Mouse (Mus musculus) macrophage (primary cell): ENCODE data around the gene Ano10. TPM values are rescaled to one million over a fixed set of nuclear protein-coding genes. Genes with fewer than 3 reads are reported as not detected.

Source experiments
- H3K27ac ChIP-seq: fragments of 350-480 bp; formaldehyde crosslinking; 2 replicates; pipeline ENCODE4 v1.9.0; 2021
- H3K36me3 ChIP-seq: fragments of 350-480 bp; formaldehyde crosslinking; 2 replicates; pipeline ENCODE4 v1.9.0; 2021; ENCODE audit errors: inconsistent target
- H3K4me3 ChIP-seq: fragments of 350-480 bp; formaldehyde crosslinking; 2 replicates; pipeline ENCODE4 v1.9.0; 2021; ENCODE audit errors: inconsistent target
- H3K79me2 ChIP-seq: fragments of 350-480 bp; formaldehyde crosslinking; 2 replicates; pipeline ENCODE4 v1.9.0; 2021; ENCODE audit errors: inconsistent target
- WGBS: methylation state at CpG from one replicate; pipeline ENCODE4 v1.1.7; 2026; ENCODE audit warnings: inconsistent platforms; ENCODE audit not compliant: missing documents; 5-methylcytosine and 5-hydroxymethylcytosine counted together
- polyA plus RNA-seq: library from polyadenylated mRNA; stranded (reverse); fragments of 250-400 nt; gene quantifications from 3 replicates; pipeline ENCODE4 v1.2.4, GENCODE M21; 2018; ENCODE audit warnings: inconsistent platforms

Ano10 gene
- polyA plus RNA-seq, 1 experiment from 2014 or later, result 21.6 TPM

DNA sequence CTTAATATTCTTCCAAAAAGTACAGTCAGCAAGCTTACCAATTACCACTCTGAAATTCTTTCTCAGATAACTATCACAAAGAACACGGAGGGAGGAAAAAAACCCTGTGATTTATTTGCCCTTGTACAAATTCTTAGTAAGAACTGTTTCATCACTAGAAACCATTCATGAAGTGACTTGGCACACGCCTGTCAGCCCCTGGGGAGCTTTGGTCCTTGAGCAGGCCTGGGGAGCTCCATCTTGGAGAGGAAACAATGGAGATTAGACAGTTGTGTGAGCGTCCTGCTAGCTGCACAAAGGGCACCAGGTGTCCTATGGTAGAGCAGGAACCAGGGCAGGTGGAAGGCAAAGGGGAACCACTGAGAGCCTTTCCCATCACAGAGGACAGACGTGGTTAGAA, 48.8 kb downstream of the Ano10 start:
- no peaks in the 10 kb centered on the region for H3K79me2 ChIP-seq
- H3K27ac ChIP-seq, result no peak overlapping the region
- peaks cover 4% of the 10 kb centered on the region; the same call in 1 of the 2 replicates for H3K36me3 ChIP-seq
- WGBS, result 94% methylated on average over 4 of the region's 4 CpGs
- H3K4me3 ChIP-seq, result no peak overlapping the region

DNA sequence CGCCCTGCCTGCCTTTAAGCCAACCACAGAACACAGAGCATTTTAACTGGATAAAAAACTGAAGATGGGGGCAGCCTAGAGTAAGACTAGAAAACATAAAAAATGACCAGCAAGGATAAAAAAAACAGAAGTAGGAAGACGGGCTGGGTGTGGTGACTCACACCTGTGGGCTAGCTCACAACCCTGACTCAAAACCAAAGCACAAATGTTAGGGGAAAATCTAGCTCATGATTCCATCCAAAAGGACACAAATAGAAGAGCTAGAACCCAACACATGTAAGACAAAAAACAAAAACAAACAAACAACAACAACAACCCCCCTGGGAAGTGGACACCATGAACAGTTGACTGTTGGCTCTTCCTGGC, 49.4 kb downstream of the Ano10 start:
- WGBS, result 33% methylated on average over 2 of the region's 2 CpGs

DNA sequence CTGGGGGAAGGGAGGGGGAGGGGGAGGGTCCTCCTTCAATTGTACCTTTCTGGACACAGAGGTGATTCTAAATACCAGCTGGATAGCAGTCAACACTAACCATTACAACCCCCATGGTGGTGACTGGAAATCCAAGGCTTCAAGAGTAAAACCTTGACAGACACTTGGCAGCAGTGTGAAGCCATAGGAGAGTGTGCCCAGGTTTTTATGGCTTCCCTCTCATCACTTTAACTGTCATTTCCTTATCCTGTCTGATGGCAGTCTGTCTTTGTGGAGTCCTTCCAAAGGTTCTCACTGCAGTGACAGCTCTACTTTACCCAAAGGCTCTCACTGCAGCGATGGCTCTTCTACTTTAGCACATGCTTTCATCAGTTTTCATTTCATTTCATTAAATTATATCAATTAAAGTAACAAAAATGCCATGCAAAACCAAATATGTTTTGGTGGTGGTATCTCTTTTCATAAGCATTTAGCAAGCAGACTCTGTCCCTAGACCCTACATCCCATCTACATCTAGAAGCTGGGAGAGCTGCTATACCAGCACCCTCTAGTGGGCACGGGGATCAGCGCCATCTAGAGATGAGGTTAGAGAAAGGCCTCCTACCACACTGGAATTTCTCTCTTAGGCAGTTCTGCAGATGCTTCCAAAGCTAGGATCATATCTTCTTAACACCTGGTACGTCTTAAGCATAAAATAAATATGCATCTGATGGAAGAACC, 50.0 kb downstream of the Ano10 start:
- WGBS, result 44% methylated on average over 4 of the region's 4 CpGs
- H3K4me3 ChIP-seq, result no peak overlapping the region
- H3K27ac ChIP-seq, result no peak overlapping the region
- no peaks in the 10 kb centered on the region for H3K36me3 ChIP-seq
- no peaks in the 10 kb centered on the region for H3K79me2 ChIP-seq

More for the DNA sequence above, 49.4 kb downstream of the Ano10 start:
- Histone ChIP-seq H3K4me3 (no peak overlapping the region), H3K79me2 (no peaks in the 10 kb centered on the region), H3K27ac (no peak overlapping the region), H3K36me3 (no peaks in the 10 kb centered on the region; the same call in 1 of the 2 replicates)

DNA sequence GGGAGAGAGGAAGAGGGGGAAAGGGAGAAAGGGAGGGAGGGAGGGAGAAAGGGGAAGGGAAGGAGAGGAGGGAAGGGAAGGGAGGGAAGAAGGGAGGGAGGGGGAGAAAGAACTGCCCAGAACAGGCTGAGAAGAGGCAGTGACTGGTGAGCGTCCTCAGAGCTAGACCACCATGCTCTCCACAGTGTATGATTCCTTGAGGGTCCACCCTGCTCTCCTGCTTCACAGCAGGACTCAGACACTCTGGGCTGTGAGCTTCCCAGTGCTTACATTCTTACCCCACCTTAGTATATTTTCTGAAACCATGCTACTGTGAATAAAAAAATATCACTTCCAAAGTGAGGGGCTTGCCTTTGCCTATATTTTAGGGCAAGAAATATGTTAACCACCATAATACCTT, 50.9 kb downstream of the Ano10 start:
- Histone ChIP-seq H3K36me3 (no peaks in the 10 kb centered on the region), H3K27ac (no peak overlapping the region), H3K4me3 (no peak overlapping the region), H3K79me2 (no peaks in the 10 kb centered on the region)
- WGBS, result no CpG with 5 or more reads among the region's 1 CpGs

DNA sequence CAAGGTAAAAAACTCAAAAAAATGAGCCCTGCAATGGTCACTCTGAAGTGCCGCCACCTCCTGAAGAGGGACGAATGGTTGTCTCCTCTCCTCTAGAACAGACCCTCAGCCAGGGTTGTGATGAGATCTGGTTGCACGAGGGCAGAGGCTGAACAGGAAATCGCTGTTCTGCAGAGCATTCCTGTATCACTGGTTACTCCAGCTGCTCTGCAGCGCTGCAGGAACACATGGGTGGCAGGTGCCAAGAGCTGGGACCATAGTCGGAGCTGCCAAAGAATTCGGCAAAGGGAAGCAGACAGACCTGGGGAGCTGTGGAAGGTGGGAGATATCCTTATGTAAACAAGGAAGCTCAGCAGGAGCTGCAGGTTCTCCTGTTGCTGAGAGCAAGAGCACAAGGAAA, 51.4 kb downstream of the Ano10 start:
- Histone ChIP-seq H3K79me2 (no peaks in the 10 kb centered on the region), H3K36me3 (no peaks in the 10 kb centered on the region), H3K4me3 (no peak overlapping the region), H3K27ac (no peak overlapping the region)
- 57% methylated on average over 7 of the region's 7 CpGs for WGBS

DNA sequence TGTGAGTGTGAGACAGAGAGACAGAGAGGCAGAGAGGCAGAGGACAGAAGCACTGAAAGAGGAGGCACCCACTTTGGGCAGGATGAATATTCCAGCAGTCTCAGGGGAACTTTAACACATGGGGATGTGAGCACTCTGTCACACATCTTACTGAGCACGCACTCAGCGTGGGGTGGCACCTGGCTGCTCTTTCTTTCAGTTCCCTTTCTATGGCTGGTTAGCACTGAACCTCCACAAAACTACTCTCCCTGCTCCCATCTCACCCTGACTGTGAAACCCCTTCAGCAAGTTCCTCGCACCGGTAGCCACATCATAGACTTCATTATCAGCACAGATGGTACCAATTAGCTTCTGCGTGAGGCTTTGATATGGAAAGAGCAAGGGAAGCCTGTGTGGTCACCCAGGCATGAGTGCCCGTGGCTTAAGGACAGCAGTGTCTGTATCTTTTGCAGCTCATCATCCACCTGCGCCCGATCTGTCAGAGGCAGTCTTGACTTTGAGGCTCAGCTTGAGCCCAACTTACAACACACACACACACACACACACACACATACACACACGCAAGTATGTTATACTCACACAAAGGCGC, 52.3 kb downstream of the Ano10 start:
- H3K79me2 ChIP-seq, result no peaks in the 10 kb centered on the region
- 73% methylated on average over 9 of the region's 10 CpGs for WGBS
- H3K27ac ChIP-seq, result no peak overlapping the region
- H3K4me3 ChIP-seq, result no peak overlapping the region
- H3K36me3 ChIP-seq, result no peaks in the 10 kb centered on the region

DNA sequence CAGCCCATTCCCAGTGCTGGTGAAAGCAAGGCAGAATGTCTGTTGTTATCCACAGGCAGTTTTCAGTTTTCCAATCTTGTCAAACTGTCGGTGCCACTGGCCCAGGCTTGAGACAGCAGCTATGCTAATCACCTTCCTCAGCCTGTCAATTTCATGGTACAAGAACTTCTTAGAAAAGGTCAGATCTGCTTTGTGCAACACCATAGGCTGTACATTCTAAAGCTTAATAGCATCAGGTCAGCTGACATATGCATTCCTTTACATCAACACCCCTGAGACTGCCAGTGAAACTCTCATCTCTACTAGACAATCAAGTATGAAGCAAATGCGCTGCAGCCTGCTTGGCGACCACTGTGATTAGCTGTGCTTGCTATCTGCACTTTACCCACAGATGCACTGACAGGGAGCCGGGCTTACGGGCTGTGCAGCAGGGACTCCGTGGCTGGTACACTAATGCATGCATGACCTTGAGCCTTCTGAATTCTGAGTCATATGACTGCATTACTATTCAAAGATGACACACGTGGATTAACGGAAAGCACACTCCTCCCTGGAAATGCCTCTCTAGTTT, 53.5 kb downstream of the Ano10 start:
- Histone ChIP-seq H3K27ac (no peak overlapping the region), H3K4me3 (no peak overlapping the region), H3K36me3 (no peaks in the 10 kb centered on the region), H3K79me2 (no peaks in the 10 kb centered on the region)
- WGBS, result 96% methylated on average over 8 of the region's 8 CpGs

DNA sequence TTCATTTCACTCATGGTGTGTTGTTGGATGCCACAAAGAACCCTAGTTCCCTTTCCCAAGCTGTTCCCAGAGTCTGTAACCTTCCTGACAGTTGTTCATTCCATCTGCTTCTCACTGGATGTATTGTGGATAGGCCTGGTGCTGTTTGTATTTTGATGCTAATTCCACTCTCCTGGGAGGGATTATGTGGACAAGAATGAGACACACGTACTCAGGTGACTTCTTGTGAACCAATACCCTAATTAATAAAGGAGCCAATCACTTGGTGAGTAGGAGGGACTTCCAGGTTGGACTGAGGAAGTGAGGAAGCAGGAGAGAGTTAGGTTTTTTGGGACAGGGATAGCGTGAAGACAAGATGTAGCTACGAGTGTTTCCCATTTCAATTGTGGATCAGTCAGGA, 59.5 kb downstream of the Ano10 start:
- WGBS, result 100% methylated on average over 3 of the region's 3 CpGs
- H3K27ac ChIP-seq, result no peak overlapping the region
- no peak overlapping the region for H3K4me3 ChIP-seq
- no peaks in the 10 kb centered on the region for H3K79me2 ChIP-seq
- no peaks in the 10 kb centered on the region for H3K36me3 ChIP-seq

DNA sequence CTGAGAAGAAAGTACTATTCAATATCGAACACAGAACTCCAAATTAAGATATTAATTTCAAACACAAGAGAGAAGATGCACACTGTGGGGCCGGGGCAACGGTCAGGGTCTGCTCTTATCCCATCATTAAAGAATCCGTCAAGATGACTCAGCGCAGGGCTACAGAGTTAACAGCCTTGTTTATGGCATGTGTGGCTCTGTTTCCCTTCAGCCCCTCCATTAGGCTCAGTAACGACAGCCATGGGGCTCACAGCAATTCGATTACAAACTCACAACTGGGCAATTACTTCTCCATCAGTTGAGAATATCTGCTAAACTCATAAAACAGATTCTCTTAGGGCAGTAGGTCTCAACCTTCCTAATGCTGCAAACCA, 60.3 kb downstream of the Ano10 start:
- H3K27ac ChIP-seq, result no peak overlapping the region
- WGBS, result 62% methylated on average over 7 of the region's 7 CpGs
- H3K36me3 ChIP-seq, result no peaks in the 10 kb centered on the region
- H3K4me3 ChIP-seq, result no peak overlapping the region
- H3K79me2 ChIP-seq, result no peaks in the 10 kb centered on the region

DNA sequence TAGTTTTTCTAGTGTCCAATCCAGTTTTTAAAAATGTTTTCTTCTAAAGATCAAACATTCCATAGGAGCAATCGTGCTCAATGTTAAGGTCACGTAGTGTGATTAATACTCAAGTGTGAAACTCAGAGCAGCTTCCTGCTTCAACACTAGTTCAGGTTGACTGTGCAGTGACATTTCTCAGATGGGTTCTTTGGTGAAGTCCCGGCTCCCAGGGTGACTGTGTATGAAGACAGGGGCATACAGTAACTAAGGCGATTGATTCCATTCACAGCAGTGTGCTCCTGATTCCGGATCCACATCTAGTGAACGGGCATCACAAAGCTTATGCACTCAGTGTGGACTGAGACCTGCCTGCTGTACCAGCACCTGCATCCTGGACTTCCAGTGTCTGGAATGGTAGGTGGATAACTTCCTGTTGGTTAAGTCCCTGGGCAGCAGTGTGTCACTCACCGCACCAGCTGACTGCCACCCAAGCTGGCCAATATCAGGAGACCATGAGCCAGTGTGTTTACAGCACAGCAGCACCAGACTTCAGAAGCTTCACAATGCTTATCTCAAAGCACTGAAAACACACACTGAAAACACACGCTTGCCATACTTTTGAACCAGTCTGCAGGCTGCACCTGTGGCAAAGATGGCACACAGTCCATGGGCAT, 60.8 kb downstream of the Ano10 start:
- H3K79me2 ChIP-seq, result no peaks in the 10 kb centered on the region
- no peak overlapping the region for H3K4me3 ChIP-seq
- WGBS, result 77% methylated on average over 8 of the region's 8 CpGs
- H3K36me3 ChIP-seq, result no peaks in the 10 kb centered on the region
- H3K27ac ChIP-seq, result no peak overlapping the region

DNA sequence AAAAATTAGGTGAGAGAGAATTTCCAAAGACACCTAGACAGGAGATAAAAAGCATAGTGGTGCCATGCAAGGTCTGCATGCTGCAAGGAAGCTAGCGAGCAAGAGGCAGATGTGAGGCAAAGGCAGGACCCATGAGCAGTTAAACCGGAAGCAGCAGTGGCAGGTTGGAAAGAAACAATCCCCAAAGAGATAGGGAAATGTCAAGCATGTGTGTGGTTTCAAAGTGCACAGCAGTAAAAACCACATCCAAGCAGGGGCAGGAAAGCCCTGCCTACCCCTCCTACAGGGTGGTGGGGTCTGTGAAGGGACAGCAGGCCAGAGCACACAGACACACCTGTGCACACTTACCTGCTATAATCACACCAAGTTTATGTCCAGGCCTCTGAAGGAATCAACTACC, 61.3 kb downstream of the Ano10 start:
- Histone ChIP-seq H3K27ac (no peak overlapping the region), H3K79me2 (no peaks in the 10 kb centered on the region), H3K4me3 (no peak overlapping the region), H3K36me3 (no peaks in the 10 kb centered on the region)
- WGBS, result 33% methylated on average over 2 of the region's 2 CpGs

DNA sequence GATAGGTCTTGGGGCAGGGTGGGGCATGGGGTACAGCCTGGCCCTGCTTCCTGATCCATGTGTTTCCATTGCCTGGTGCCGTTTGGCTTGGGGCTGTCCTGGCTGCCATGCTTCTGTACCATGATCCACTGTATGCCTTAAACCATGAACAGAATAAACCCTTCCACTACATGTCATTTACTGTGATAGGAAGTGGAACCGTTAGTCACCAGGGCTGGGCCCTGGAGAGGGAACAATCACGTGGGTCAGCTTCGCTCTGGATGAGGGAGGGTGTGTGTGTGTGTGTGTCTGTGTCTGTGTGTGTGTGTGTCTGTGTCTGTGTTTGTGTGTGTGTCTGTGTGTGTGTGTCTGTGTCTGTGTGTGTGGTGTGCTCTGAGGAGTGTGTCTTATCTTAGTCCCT, 63.5 kb downstream of the Ano10 start:
- H3K36me3 ChIP-seq, result no peaks in the 10 kb centered on the region
- H3K27ac ChIP-seq, result peak overlapping the region; percentile 55
- no peak overlapping the region for H3K4me3 ChIP-seq
- WGBS, result 12% methylated on average over 4 of the region's 4 CpGs
- H3K79me2 ChIP-seq, result no peaks in the 10 kb centered on the region

DNA sequence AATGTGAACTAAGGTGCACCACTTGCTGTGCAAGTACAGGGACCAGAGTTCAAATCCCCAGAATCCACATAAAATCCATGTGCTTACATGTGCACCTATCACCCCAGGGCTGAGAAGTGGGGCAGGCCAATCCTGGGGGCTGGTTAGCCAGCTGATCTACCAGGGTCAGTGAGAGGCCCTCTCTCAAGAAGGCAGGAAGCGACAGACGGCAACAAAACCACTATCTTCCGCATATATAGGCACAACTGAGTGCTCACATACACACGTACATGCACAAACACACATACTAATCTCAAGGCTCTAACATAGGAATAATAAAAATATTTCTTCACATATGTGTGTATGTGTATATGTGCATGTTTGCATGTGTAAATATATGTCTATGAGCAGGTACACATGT, 67.8 kb downstream of the Ano10 start:
- Histone ChIP-seq H3K27ac (no peak overlapping the region), H3K36me3 (no peaks in the 10 kb centered on the region), H3K79me2 (no peaks in the 10 kb centered on the region), H3K4me3 (no peak overlapping the region)
- 73% methylated on average over 2 of the region's 4 CpGs for WGBS

DNA sequence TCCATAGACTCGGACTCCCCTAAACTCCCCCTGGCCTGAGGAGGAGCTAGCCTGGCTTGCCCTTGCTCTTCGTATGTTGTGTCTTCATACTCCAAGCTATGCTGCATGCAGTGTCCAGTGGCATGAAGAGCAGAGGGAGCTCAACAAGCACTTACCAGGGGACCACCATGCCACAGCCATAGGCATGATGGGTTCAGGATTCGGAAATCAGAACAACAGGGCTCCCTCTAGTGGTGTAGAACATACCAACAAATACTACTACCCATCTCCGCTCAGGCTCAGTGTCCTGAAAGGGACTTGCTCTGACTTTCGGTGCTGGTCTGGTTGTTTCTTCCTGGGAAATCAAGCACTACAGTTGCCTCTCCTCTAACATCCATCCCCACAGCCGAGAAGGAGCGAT, 68.9 kb downstream of the Ano10 start:
- no peaks in the 10 kb centered on the region for H3K79me2 ChIP-seq
- 80% methylated on average over 7 of the region's 7 CpGs for WGBS
- H3K27ac ChIP-seq, result no peak overlapping the region
- H3K36me3 ChIP-seq, result no peaks in the 10 kb centered on the region
- no peak overlapping the region for H3K4me3 ChIP-seq

DNA sequence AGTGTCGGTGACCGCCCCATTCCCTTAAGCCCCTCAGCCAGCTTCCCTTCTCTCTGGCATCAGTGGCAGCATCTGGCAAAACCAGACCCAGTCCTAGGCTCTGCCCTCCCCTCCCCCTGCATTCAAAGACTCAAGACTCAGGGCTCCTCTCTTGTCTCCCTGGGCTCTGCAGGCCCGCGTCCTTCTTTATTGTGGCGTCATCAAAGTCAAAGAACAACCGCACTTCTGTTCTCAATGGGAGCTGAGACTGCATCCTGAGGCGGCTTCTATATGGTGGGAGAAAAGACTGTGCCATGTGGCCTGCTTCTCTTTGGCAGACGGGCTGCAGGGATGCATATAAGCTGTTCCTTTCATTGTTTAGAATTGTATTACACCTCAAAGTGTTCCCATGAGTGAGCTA, 71.2 kb downstream of the Ano10 start:
- WGBS, result 94% methylated on average over 8 of the region's 8 CpGs

More for the DNA sequence above, 71.2 kb downstream of the Ano10 start:
- no peaks in the 10 kb centered on the region for H3K79me2 ChIP-seq
- H3K4me3 ChIP-seq, result no peak overlapping the region
- no peak overlapping the region for H3K27ac ChIP-seq
- no peaks in the 10 kb centered on the region for H3K36me3 ChIP-seq
